Mouse (Mus musculus): ENCODE data around the gene Cldn6. TPM values are rescaled to one million over a fixed set of nuclear protein-coding genes. Genes with fewer than 3 reads are reported as not detected.

Cldn6 gene
- not detected for total RNA-seq (2021)

- intact Hi-C loops (cut with DNase I): no loop called here
- DNase-seq (ENCODE audit: extremely low spot score in 1 of 2, low spot score in 2 of 2): no peak
Observed at GRCm38 (mm10) chr17:23679127-23679835, at the start of gene Cldn6. Cldn6 (plus strand) TSS chr17:23679249.

- intact Hi-C loops (cut with DNase I): no loop called here
- DNase-seq (ENCODE audit: extremely low spot score in 1 of 2, low spot score in 2 of 2): peak; percentile 66 to 85
Observed at GRCm38 (mm10) chr17:23630195-23631020, 48.6 kb upstream of the Cldn6 start.

GRCm38 (mm10) chr17:23631241-23631640 is 47.8 kb upstream of the Cldn6 start:
- DNase-seq (ENCODE audit: extremely low spot score in 1 of 2, low spot score in 2 of 2): no peak
- intact Hi-C loops (cut with DNase I): no loop called here

- intact Hi-C loops (cut with DNase I): no loop called here
Observed at GRCm38 (mm10) chr17:23644613-23645495, 34.2 kb upstream of the Cldn6 start, which contains the start of gene Mmp25. Mmp25 (minus strand) TSS chr17:23645277.

GRCm38 (mm10) chr17:23645894-23646293 is 33.2 kb upstream of the Cldn6 start:
- no peak for DNase-seq (ENCODE audit: extremely low spot score in 1 of 2, low spot score in 2 of 2)
- intact Hi-C loops (cut with DNase I): no loop called here

More at GRCm38 (mm10) chr17:23644613-23645495, 34.2 kb upstream of the Cldn6 start, which contains the start of gene Mmp25:
- peak in 1 of 2 experiments; percentile 80 for DNase-seq (ENCODE audit: extremely low spot score in 1 of 2, low spot score in 2 of 2)

GRCm38 (mm10) chr17:23651363-23651762 is 27.7 kb upstream of the Cldn6 start:
- intact Hi-C loops (cut with DNase I): no loop called here
- DNase-seq (ENCODE audit: extremely low spot score in 1 of 2, low spot score in 2 of 2): no peak

- intact Hi-C loops (cut with DNase I): no loop called here
- no peak for DNase-seq (ENCODE audit: extremely low spot score in 1 of 2, low spot score in 2 of 2)
Observed at GRCm38 (mm10) chr17:23653324-23653723, 25.7 kb upstream of the Cldn6 start.

GRCm38 (mm10) chr17:23654001-23654400 is 25.0 kb upstream of the Cldn6 start:
- no peak for DNase-seq (ENCODE audit: extremely low spot score in 1 of 2, low spot score in 2 of 2)
- intact Hi-C loops (cut with DNase I): no loop called here

- intact Hi-C loops (cut with DNase I): no loop called here
- no peak for DNase-seq (ENCODE audit: extremely low spot score in 1 of 2, low spot score in 2 of 2)
Observed at GRCm38 (mm10) chr17:23654410-23654809, 24.6 kb upstream of the Cldn6 start.

- intact Hi-C loops (cut with DNase I): no loop called here
- DNase-seq (ENCODE audit: extremely low spot score in 1 of 2, low spot score in 2 of 2): no peak
Observed at GRCm38 (mm10) chr17:23658450-23658849, 20.6 kb upstream of the Cldn6 start.

- intact Hi-C loops (cut with DNase I): no loop called here
- peak in 1 of 2 experiments; percentile 54 for DNase-seq (ENCODE audit: extremely low spot score in 1 of 2, low spot score in 2 of 2)
Observed at GRCm38 (mm10) chr17:23660117-23660875, 18.8 kb upstream of the Cldn6 start, which contains the start of gene Bicdl2. Bicdl2 (plus strand) TSS chr17:23660506.

- intact Hi-C loops (cut with DNase I): no loop called here
- peak in 1 of 2 experiments; percentile 20 for DNase-seq (ENCODE audit: extremely low spot score in 1 of 2, low spot score in 2 of 2)
Observed at GRCm38 (mm10) chr17:23660876-23661200, 18.2 kb upstream of the Cldn6 start.

GRCm38 (mm10) chr17:23661526-23661925 is 17.5 kb upstream of the Cldn6 start:
- intact Hi-C loops (cut with DNase I): no loop called here
- peak in 1 of 2 experiments; percentile 42 for DNase-seq (ENCODE audit: extremely low spot score in 1 of 2, low spot score in 2 of 2)

GRCm38 (mm10) chr17:23664556-23665021 is 14.5 kb upstream of the Cldn6 start:
- intact Hi-C loops (cut with DNase I): no loop called here
- peak in 1 of 2 experiments; percentile 23 for DNase-seq (ENCODE audit: extremely low spot score in 1 of 2, low spot score in 2 of 2)

GRCm38 (mm10) chr17:23665511-23665910 is 13.5 kb upstream of the Cldn6 start:
- intact Hi-C loops (cut with DNase I): no loop called here
- peak in 1 of 2 experiments; percentile 37 for DNase-seq (ENCODE audit: extremely low spot score in 1 of 2, low spot score in 2 of 2)

- no peak for DNase-seq (ENCODE audit: extremely low spot score in 1 of 2, low spot score in 2 of 2)
- intact Hi-C loops (cut with DNase I): no loop called here
Observed at GRCm38 (mm10) chr17:23670516-23671074, 8.5 kb upstream of the Cldn6 start.

- intact Hi-C loops (cut with DNase I): no loop called here
- no peak for DNase-seq (ENCODE audit: extremely low spot score in 1 of 2, low spot score in 2 of 2)
Observed at GRCm38 (mm10) chr17:23671519-23671918, 7.5 kb upstream of the Cldn6 start.

- no peak for DNase-seq (ENCODE audit: extremely low spot score in 1 of 2, low spot score in 2 of 2)
Observed at GRCm38 (mm10) chr17:23672761-23673160, 6.3 kb upstream of the Cldn6 start.

More at GRCm38 (mm10) chr17:23672761-23673160, 6.3 kb upstream of the Cldn6 start:
- intact Hi-C loops (cut with DNase I): no loop called here
